Mouse (Mus musculus) B cell, adult 2 months (primary cell): ENCODE measurements at regions not wholly inside any gene's neighbourhood (a gene's known extent, or its start where the extent isn't known, plus 50 kb on each side); places are given as distances from the start of the nearest gene placed in this dataset.
A peak's percentile ranks its signal among the peaks of the same experiment; 100 is the strongest.

Source experiments
- DNase-seq, 2 experiments: peaks; one replicate each; pipeline ENCODE4 v3.0.0; 2022

GRCm38 (mm10) chr13:10741391-10741790, 380.7 kb upstream of the Chrm3 start:
- DNase-seq, result no peak

DNA sequence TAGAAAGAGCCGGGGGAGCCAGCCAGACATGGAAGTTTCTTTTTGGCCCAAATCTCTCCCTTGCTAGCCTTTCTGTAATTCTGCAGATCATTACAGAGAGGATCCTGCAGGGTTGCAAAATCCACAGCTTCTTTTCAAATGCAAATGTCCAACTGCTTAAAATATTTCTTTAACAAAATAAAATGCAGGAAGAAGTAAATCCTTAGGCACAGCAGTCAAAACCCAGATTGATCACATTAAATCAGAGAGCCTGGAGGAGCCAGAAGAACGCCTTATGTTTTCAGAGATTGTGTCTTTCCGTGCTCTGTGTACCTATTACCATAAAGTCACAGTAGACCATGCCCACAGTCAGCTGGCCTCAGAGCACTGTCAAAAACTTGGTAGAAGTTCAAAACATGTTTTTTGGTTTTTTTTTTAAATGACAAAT, 365.1 kb upstream of the Chrm3 start:
- DNase-seq, result no peak

GRCm38 (mm10) chr13:10725335-10725734, 364.7 kb upstream of the Chrm3 start:
- DNase-seq, result no peak

- no peak for DNase-seq
These were observed 360.0 kb upstream of the Chrm3 start for GRCm38 (mm10) chr13:10720639-10721038.

- DNase-seq, result no peak
These were observed 350.8 kb upstream of the Chrm3 start for GRCm38 (mm10) chr13:10711451-10711850.

GRCm38 (mm10) chr13:10710909-10711308, 350.3 kb upstream of the Chrm3 start:
- DNase-seq, result no peak

DNA sequence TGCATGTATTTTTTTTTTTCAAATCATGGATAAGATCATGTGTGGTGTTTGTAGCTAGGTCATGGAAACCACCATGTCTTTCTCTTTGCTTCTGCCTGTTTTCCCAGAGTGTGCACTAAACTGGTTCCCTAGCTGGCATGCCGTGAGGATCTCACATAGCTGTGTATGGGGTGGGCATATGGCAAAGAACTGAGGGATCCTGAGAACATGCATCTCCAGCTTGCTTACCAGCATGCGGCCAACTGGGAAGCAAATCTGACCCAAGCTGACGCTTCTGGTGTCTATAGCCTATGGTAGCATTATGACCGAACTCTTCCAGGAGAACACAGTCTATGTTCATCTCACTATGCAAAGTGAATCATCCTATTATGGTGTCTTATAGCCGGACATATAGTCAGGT, 336.5 kb upstream of the Chrm3 start:
- DNase-seq, result no peak

GRCm38 (mm10) chr13:10696181-10696977, 335.7 kb upstream of the Chrm3 start:
- DNase-seq, result no peak

- DNase-seq, result no peak
These were observed 330.7 kb upstream of the Chrm3 start for GRCm38 (mm10) chr13:10691307-10691706.

DNA sequence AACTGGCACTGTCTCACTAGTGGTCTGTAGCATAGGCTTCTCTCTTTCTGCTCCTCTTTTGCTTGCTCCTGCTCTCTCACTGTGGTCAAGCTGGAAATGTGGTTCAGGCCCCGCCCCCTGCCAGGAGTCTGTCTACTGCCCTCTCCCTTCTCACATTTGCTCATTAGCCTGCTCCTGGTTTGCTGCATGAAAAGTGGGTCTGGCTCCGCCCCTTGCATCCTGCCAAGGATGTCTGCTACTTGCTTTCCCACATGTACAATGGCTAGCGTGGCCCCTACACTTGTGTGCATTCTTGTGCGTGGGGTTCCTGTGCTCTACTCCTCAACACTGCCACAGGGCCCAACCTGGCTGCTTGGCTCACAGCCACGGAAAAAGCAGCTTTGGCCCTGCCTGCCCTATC, 326.7 kb upstream of the Chrm3 start:
- DNase-seq, result no peak

DNA sequence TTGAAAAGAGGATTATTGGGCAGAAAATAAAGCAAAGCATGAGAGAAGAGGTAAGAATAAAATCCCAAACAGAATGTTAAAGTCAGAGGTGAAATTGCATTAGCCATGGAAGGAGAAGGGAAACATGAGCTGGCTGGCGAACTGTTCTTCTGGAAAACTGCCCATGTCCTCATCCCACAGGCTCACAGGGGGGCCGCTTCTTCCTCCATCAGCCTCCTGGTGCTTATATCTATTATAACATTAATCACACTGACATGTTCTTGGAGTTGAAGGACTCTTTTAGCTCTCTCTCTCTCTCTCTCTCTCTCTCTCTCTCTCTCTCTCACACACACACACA, 293.4 kb upstream of the Chrm3 start:
- DNase-seq, result no peak

- DNase-seq, result no peak
These were observed 292.9 kb upstream of the Chrm3 start for GRCm38 (mm10) chr13:10653376-10654085.

DNA sequence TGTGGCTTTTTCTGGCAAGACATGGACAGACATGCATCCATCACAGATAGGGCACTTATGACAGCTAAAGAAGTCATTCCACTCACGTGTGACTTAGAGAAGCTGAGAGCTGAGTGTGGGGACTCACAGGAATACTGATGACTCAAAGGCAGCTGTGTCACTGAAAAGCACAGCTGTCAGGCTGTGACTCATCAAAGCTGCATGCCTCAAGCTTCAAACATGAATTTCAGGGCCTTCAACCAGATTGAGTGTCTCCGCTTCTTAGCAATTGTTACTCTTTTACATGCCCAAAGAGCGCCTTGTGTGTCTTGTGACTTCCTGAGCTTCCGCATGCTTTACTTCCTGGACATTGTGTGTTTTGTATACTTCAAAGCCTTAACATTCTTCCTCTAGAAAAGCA, 276.2 kb upstream of the Chrm3 start:
- no peak for DNase-seq

- DNase-seq, result no peak
These were observed 269.8 kb upstream of the Chrm3 start for GRCm38 (mm10) chr13:10630467-10630866.

- DNase-seq, result no peak
These were observed 259.0 kb upstream of the Chrm3 start for GRCm38 (mm10) chr13:10619661-10620060.

DNA sequence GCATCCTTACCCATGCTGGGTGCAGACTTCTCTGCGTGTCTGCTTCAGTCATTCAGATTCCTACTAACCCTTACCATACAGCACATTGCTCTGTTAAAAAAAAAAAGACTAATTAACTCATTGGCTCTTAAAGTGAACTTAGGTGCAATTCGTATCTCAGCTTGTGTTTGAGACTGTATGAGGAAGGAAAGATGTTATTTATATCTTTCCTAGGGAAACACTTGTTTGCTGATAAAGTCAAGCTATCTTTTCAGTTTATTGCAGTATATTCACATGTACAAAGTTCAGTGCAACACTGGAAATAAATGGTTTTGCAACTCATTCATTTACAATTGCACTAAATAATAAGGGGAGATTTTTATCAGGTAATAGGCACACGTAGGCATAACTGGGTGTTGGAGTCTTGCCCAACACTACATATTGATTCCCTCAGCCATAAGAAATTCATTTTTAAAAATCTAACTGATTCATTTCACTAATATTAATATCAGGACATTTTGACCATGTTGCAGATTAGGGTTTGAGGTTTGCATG, 257.8 kb upstream of the Chrm3 start:
- no peak for DNase-seq

GRCm38 (mm10) chr13:10574951-10575350, 214.3 kb upstream of the Chrm3 start:
- no peak for DNase-seq

GRCm38 (mm10) chr13:10566825-10567224, 206.2 kb upstream of the Chrm3 start:
- DNase-seq, result no peak

DNA sequence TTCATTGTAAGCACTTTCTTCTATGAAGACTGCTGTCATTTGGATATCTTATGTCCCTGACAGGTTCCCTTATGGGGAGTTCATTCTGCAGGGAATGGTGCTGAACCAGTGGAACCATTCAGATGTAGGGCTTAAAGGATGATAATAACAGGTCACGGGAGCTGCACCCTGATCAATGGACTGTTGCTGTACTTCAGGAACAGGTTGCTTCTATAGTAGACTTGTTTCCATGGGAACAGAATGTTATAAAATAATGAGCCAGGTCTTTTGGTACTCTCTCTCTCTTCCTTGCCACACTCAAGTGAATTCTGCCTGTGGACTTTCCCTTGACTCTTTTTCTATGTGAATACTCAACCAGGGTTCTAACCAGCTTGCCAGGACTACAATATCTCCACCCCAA, 196.9 kb upstream of the Chrm3 start:
- no peak for DNase-seq

DNA sequence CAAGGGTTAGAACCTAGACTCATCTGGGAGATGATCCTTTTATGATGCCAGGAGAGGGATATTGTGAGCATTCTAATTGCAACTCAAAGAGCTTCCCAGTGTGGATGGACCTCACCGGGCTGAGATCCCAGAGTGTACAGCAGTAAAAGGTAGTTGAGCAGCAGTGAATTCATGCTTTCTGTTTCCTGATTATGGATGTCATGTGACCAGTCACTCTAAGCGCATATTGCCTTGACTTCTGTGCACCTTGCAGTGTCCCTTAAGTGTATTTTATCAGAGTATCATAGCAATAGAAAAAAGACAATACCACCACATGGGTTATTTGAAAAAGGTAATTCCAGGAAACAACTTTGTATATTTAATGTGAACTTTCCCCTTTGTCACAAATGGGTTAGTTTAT, 193.9 kb upstream of the Chrm3 start:
- DNase-seq, result no peak

- peak in 1 of 2 experiments; percentile 1 for DNase-seq
These were observed 182.1 kb upstream of the Chrm3 start for GRCm38 (mm10) chr13:10542723-10543122.

DNA sequence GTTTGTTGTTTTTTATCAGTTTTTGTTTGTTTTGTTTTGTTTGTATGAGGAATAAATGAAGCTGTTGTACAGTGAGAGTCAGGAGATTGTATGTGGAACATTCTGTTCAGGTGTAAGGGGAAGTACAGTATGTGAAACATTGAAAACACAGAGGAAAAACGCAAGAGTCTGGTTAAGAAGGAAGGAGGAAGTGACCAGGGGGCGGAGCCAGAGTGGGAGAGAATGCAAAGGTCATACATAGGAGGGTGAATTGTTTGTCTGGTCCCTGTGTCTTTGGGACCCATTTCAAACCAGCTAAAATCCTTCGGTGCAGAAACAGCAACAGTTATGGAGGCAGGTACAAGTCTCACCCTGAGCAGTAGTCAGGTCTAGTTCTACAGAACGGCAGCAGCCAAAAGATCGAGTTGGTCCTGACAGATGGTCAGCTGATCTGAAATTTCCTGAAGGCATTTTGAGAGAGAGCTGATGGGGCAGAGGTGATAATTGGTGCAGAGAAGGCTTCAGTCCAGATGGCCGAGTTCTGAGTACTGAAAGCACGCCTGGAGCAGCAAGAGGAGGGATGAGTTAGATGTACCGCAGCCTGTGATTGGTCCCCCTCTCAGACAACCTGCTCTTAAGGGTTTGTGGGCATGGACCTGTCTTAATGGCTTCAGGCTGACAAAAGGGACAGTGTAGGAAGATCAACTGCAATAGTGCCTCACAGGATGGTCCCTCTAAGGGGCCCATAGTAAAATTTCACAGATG, 179.7 kb upstream of the Chrm3 start:
- peak; percentile 1 to 3 for DNase-seq

DNA sequence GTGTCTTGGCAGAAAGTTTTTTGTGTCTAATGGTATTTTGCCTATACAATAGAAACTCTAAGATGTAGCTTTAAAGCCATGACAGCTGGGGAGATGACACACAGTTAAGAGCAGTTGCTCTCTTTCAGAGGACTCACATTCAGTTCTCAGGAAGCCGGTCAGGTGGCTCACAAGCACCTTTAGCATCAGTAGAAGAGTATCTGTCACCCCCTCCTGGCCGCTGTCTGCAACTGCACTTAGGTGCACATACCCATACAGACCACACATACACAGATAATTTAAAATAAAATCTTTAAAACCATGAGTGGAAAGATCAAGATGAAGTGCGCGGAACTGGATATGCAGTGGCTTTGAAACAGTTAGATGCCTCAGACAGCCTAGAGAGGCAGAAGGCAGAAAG, 178.3 kb upstream of the Chrm3 start:
- DNase-seq, result peak; percentile 17 to 23

- DNase-seq, result no peak
These were observed 166.6 kb upstream of the Chrm3 start for GRCm38 (mm10) chr13:10527251-10527650.
